Comparison of ENCODE assay signal across 9 mouse cellular contexts in the genomic region with DNA sequence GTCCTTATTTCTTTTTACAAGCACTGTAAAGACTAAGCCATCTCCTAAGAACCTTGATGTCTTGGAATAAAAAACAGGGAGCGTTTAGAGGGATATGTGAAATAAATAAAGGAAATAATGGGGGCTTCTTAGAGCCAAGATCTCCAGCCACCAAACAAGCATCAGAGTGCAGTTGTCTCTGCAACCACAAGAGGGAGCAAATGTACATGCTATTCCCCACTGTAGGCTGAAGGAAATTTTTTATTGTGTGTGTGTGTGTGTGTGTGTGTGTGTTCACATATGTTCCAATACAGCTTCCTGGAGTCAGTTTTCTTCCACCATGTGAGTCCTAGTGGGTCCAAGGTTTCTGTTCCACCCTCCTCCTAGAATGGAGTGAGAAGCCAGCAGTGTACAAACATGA. TPM values are rescaled to one million over a fixed set of nuclear protein-coding genes. Genes with fewer than 3 reads are reported as not detected.
A peak's percentile ranks its signal among the peaks of the same experiment; 100 is the strongest.
DNase-seq lines count a peak whose midpoint lies in the region; ATAC-seq and TF ChIP-seq lines count a peak whose summit lies in the region.
"Had no signal": no experiment of that assay in that cellular context is flagged by ENCODE, and none has a peak within 500 bp of the region (broad histone marks: within the 10 kb centered on the region; RNA-seq: fewer than 3 reads in every experiment).

No protein-coding gene starts in this region.

- TF ChIP-seq EP300 in stomach, postnatal 0 days (optimal IDR thresholded peaks at IDR 0.05) = no peak

- no peak overlapping the region for H3K4me3 ChIP-seq in gastrocnemius, adult 2 months
- no peak overlapping the region for H3K4me3 ChIP-seq in neural tube, embryonic 15.5 days (replicated peaks)
- H3K4me3 ChIP-seq in stomach, postnatal 0 days (ENCODE audit: low read depth, low read length) = no peak overlapping the region

- 64% methylated on average over 1 of the region's 1 CpGs for WGBS in neural tube, embryonic 15.5 days
- 20% methylated on average over 1 of the region's 1 CpGs for WGBS in stomach, postnatal 0 days

- H3K4me2 ChIP-seq in neural tube, embryonic 15.5 days = no peak overlapping the region
- H3K4me2 ChIP-seq in stomach, postnatal 0 days (replicated peaks; ENCODE audit: low read depth) = no peak overlapping the region

- DNase-seq in gastrocnemius, adult 2 months = no peak
- no peak for DNase-seq in gastrocnemius, adult 18-20 months (ENCODE audit: low spot score)
- peak; percentile 20 for DNase-seq in neural tube, embryonic 10.5 days (ENCODE audit: extremely low spot score, low spot score)
- DNase-seq in embryo, embryonic 10.5 days (ENCODE audit: low spot score) = peak; percentile 71
- DNase-seq in left cerebral cortex, postnatal 25 days (ENCODE audit: low spot score in 2 of 2) = peak; percentile 29 to 32
- peak; percentile 65 for DNase-seq in stomach, postnatal 0 days (ENCODE audit: low spot score)
- no peak for DNase-seq in spleen, postnatal 4 days (ENCODE audit: low spot score in 2 of 2)

- H3K36me3 ChIP-seq in neural tube, embryonic 15.5 days = no peaks in the 10 kb centered on the region
- H3K36me3 ChIP-seq in stomach, postnatal 0 days (ENCODE audit: control insufficient read depth, insufficient read depth, low read length) = no peaks in the 10 kb centered on the region

- no peak overlapping the region for H3K9ac ChIP-seq in neural tube, embryonic 15.5 days (replicated peaks)
- H3K9ac ChIP-seq in stomach, postnatal 0 days (ENCODE audit: low read length) = no peak overlapping the region

- H3K9me3 ChIP-seq in neural tube, embryonic 15.5 days (replicated peaks) = no peaks in the 10 kb centered on the region
- no peaks in the 10 kb centered on the region for H3K9me3 ChIP-seq in stomach, postnatal 0 days (ENCODE audit: control insufficient read depth, low read length)

- TF ChIP-seq CTCF in gastrocnemius, adult 2 months (IDR thresholded peaks at IDR 0.05) = peak; percentile 69
- peak; percentile 92 for TF ChIP-seq CTCF in stomach, postnatal 0 days (IDR thresholded peaks at IDR 0.05; ENCODE audit: low read depth)

- intact Hi-C loops in gastrocnemius, adult 2 months (cut with DNase I) = no loop called here
- intact Hi-C loops in left cerebral cortex, postnatal 25 days (cut with DNase I) = loop anchor here (2.0 kb wide), 1 partner anchor 123 kb away; no protein-coding TSS in a partner anchor

- no peaks in the 10 kb centered on the region for H3K27me3 ChIP-seq in neural tube, embryonic 15.5 days (replicated peaks)
- H3K27me3 ChIP-seq in stomach, postnatal 0 days (ENCODE audit: control insufficient read depth, insufficient read depth, low read length) = no peaks in the 10 kb centered on the region

- H3K4me1 ChIP-seq in neural tube, embryonic 15.5 days = no peaks in the 10 kb centered on the region
- H3K4me1 ChIP-seq in stomach, postnatal 0 days (replicated peaks; ENCODE audit: control insufficient read depth, insufficient read depth) = no peaks in the 10 kb centered on the region

- H3K27ac ChIP-seq in gastrocnemius, adult 2 months = no peak overlapping the region
- H3K27ac ChIP-seq in neural tube, embryonic 15.5 days (replicated peaks) = no peak overlapping the region
- no peak overlapping the region for H3K27ac ChIP-seq in stomach, postnatal 0 days (replicated peaks)

- ATAC-seq in neural tube, embryonic 15.5 days (ENCODE audit: low FRiP score) = no peak
- peak; percentile 92 for ATAC-seq in stomach, postnatal 0 days (ENCODE audit: low FRiP score, low TSS enrichment)

RNA-seq across cellular contexts. Expression of a gene that starts 10.9 kb away (rescaled TPM):
- not detected for total RNA-seq in gastrocnemius, adult 2 months (2021)
- total RNA-seq in gastrocnemius, adult 18-20 months (2021) = not detected
- polyA plus RNA-seq in neural tube, embryonic 15.5 days (2015; fragmentation: Nextera tagmentation; extraction: Ambion mirVana) = not detected in 2 replicates
- total RNA-seq in left cerebral cortex, postnatal 25 days (2021) = not detected
- polyA plus RNA-seq in stomach, postnatal 0 days (2015; fragmentation: Nextera tagmentation; extraction: Ambion mirVana) = not detected in 2 replicates
- total RNA-seq: heart, adult 18-20 months had no signal

RNA-seq across cellular contexts. Expression of a gene that starts 17.3 kb away (rescaled TPM):
- total RNA-seq in gastrocnemius, adult 2 months (2021) = not detected
- not detected for total RNA-seq in gastrocnemius, adult 18-20 months (2021)
- 0.24 TPM in 1 of 2 replicates, not detected in the other for polyA plus RNA-seq in neural tube, embryonic 15.5 days (2015; fragmentation: Nextera tagmentation; extraction: Ambion mirVana)
- under 1 TPM; 0.21 TPM for total RNA-seq in left cerebral cortex, postnatal 25 days (2021)
- 10,886 and 11,427 TPM in 2 replicates for polyA plus RNA-seq in stomach, postnatal 0 days (2015; fragmentation: Nextera tagmentation; extraction: Ambion mirVana)

RNA-seq across cellular contexts. Expression of a gene that starts 30.6 kb away (rescaled TPM):
- total RNA-seq in gastrocnemius, adult 2 months (2021) = not detected
- not detected for total RNA-seq in gastrocnemius, adult 18-20 months (2021)
- 51.3 TPM in 1 of 2 replicates, not detected in the other for polyA plus RNA-seq in neural tube, embryonic 15.5 days (2015; fragmentation: Nextera tagmentation; extraction: Ambion mirVana)
- not detected for total RNA-seq in left cerebral cortex, postnatal 25 days (2021)
- not detected in 2 replicates for polyA plus RNA-seq in stomach, postnatal 0 days (2015; fragmentation: Nextera tagmentation; extraction: Ambion mirVana)

RNA-seq across cellular contexts. Expression of a gene that starts 43.2 kb away (rescaled TPM):
- not detected for total RNA-seq in gastrocnemius, adult 2 months (2021)
- total RNA-seq in gastrocnemius, adult 18-20 months (2021) = not detected
- polyA plus RNA-seq in neural tube, embryonic 15.5 days (2015; fragmentation: Nextera tagmentation; extraction: Ambion mirVana) = not detected in 2 replicates
- total RNA-seq in left cerebral cortex, postnatal 25 days (2021) = not detected
- not detected in 2 replicates for polyA plus RNA-seq in stomach, postnatal 0 days (2015; fragmentation: Nextera tagmentation; extraction: Ambion mirVana)
- total RNA-seq: heart, adult 18-20 months had no signal

RNA-seq across cellular contexts. Expression of a gene that starts 50.2 kb away (rescaled TPM):
- total RNA-seq in gastrocnemius, adult 2 months (2021) = not detected
- not detected for total RNA-seq in gastrocnemius, adult 18-20 months (2021)
- polyA plus RNA-seq in neural tube, embryonic 15.5 days (2015; fragmentation: Nextera tagmentation; extraction: Ambion mirVana) = 0.27 and 0.32 TPM in 2 replicates
- total RNA-seq in left cerebral cortex, postnatal 25 days (2021) = not detected
- 12.1 and 12.2 TPM in 2 replicates for polyA plus RNA-seq in stomach, postnatal 0 days (2015; fragmentation: Nextera tagmentation; extraction: Ambion mirVana)
- total RNA-seq: heart, adult 18-20 months had no signal

Comparison
In these comparisons a context has a peak if more than half of its experiments do, and no peak if none do; other contexts are left out.
1. DNase-seq: peak in neural tube, embryonic 10.5 days (single experiment), embryo, embryonic 10.5 days (single experiment), left cerebral cortex, postnatal 25 days (2 of 2) and stomach, postnatal 0 days (single experiment); none in gastrocnemius, adult 2 months (single experiment), gastrocnemius, adult 18-20 months (single experiment) and spleen, postnatal 4 days (0 of 2).